Mouse (Mus musculus) brain, adult 10 weeks (tissue): ENCODE measurements around the gene Brap. TPM values are rescaled to one million over a fixed set of nuclear protein-coding genes. Genes with fewer than 3 reads are reported as not detected.

Source experiments
- polyA plus RNA-seq: library from polyadenylated mRNA; stranded (reverse); fragments of 350-450 nt; fragmentation: Illumina TruSeq; extraction: RNeasy Lipid Tissue Mini Kit (QIAGEN cat#74804); gene quantifications from one replicate; pipeline ENCODE4 v1.2.3, GENCODE M21; 2015; ENCODE audit warnings: low read depth, low replicate concordance

Gene Brap
- 54.5 TPM for polyA plus RNA-seq

GRCm38 (mm10) chr5:121660059-121660896 lies at the start of gene Brap, which contains the start of gene Acad10:
Gene Brap, plus strand, starts transcription at chr5:121660563.
Gene Acad10, minus strand, starts transcription at chr5:121660514.

GRCm38 (mm10) chr5:121618592-121619513 lies 41.5 kb upstream of the Brap start, which contains the start of gene Acad12:
Gene Acad12, minus strand, starts transcription at chr5:121618938.

GRCm38 (mm10) chr5:121711174-121711927 lies 51.0 kb downstream of the Brap start, which contains the start of gene Atxn2:
Gene Atxn2, plus strand, starts transcription at chr5:121711337.

Other genes with a start within 250 kb of the Brap start
- gene Tmem116, start 208.7 kb upstream of the Brap start, polyA plus RNA-seq: 3.8 TPM
- gene Erp29, start 208.1 kb upstream of the Brap start, polyA plus RNA-seq: 194 TPM
- gene Adam1b, start 157.1 kb upstream of the Brap start, polyA plus RNA-seq: not detected
- gene Adam1a, start 115.1 kb upstream of the Brap start, polyA plus RNA-seq: 10.9 TPM
- not detected for gene Gm42878, start 115.1 kb upstream of the Brap start, polyA plus RNA-seq
- gene Mapkapk5, start 114.7 kb upstream of the Brap start, polyA plus RNA-seq: 69.5 TPM
- gene Aldh2, start 66.7 kb upstream of the Brap start, polyA plus RNA-seq: 147 TPM
- 3.1 TPM for gene Acad12, start 41.6 kb upstream of the Brap start, polyA plus RNA-seq
- 2.1 TPM for gene Acad10, start within 50 bp of the Brap start, polyA plus RNA-seq
- 130 TPM for gene Atxn2, start 50.8 kb downstream of the Brap start, polyA plus RNA-seq
- gene Sh2b3, start 177.1 kb downstream of the Brap start, polyA plus RNA-seq: 12.2 TPM
- 10.8 TPM for gene Pheta1, start 188.4 kb downstream of the Brap start, polyA plus RNA-seq